Mouse (Mus musculus) CD4-positive, CD25-positive, alpha-beta regulatory T cell, adult 9 weeks (primary cell): ENCODE results near the gene Tshb. TPM values are rescaled to one million over a fixed set of nuclear protein-coding genes. Genes with fewer than 3 reads are reported as not detected.

Experiments
- polyA plus RNA-seq: library from polyadenylated mRNA; unstranded; fragments of 100-300 nt; shearing (Covaris generic); gene quantifications from one replicate; pipeline ENCODE4 v1.2.1, GENCODE M21; 2017

The Tshb gene
- polyA plus RNA-seq, result 0.20 TPM

DNA sequence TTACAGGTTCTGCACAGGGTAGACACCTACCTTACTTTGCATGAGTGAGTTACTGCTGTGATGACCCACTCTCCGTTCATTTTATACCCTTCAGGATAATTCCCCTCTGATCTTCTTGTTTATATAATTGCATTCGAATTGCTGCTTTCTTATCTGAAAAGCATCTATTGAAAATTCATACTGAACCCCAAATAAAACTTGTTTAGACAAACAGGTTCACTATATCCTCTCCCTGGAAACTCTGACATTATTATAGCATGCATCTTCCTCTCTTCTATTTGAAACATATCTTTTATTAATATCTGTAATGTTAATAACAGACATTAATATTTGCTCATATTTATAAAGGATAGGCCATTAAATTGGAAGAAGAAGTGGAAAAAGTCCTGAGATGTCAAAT is at the start of gene Tshb:
Gene Tshb (minus strand): TSS at position 101 of the 400 bp plus-strand sequence.

DNA sequence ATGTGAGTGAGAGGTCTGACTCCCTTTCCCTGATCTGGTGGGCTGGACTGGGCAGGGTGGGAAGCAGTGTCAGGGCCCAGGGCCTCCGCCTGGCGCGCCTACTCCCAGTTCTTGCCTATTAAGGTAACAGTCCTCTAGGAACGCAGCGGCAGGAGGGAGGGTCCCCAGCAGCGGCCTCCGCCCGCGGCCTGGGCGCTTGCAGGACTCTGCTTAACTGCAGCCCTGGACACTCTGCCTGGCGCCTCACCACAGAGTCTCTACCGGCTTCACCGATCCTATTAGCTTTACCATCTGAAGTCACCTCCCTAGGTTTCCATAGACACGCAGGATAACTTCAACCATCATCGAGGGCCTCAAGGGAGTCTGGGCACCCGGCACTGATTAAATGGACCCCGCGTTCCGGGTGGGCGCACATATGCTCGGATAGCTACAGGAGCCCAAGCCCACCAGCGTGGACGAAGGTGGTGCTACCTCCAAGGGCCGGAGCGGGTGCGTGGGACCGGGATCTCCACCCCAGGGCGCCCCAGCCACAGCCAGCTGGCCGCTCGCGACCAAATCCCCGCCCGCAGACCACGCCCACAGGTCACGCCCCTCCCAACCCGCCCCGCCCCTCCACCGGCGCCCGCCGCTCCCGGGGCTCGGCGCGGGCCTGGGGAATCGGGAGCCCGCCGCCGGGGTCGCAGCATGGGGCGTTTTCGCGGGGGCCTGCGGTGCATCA is 48.0 kb downstream of the Tshb start, which contains the start of gene Tspan2:
Gene Tspan2 (plus strand): TSS at position 217 of the 718 bp plus-strand sequence.

Other genes starting within 250 kb of the Tshb start
- gene Tspan2, start 48.2 kb downstream of the Tshb start, polyA plus RNA-seq, result 1.7 TPM
- gene Sycp1, start 153.4 kb upstream of the Tshb start, polyA plus RNA-seq, result not detected
- not detected for gene Nr1h5, start 181.4 kb upstream of the Tshb start, polyA plus RNA-seq
- gene Sike1, start 213.0 kb upstream of the Tshb start, polyA plus RNA-seq, result 25.2 TPM
- 397 TPM for gene Csde1, start 237.7 kb upstream of the Tshb start, polyA plus RNA-seq